Mouse (Mus musculus) neural tube, embryonic 14.5 days (tissue): ENCODE measurements around the gene Phlda3. TPM values are rescaled to one million over a fixed set of nuclear protein-coding genes. Genes with fewer than 3 reads are reported as not detected.

ENCODE experiments used
- ATAC-seq: fragments of 200-750 bp; cut with Nextera tagmentation; 2 replicates; pipeline ENCODE4 v1.8.0; 2017; ENCODE audit warnings: low read depth, mild to moderate bottlenecking, moderate TSS enrichment, moderate library complexity
- H3K27ac ChIP-seq: fragments of 300-500 bp; sonication (generic); 2 replicates; pipeline ENCODE4 v1.5.1; 2014; ENCODE audit warnings: low read depth, mild to moderate bottlenecking, control low read depth, low read length, moderate library complexity, mixed read lengths
- H3K27me3 ChIP-seq: fragments of 300-500 bp; sonication (generic); 2 replicates; pipeline ENCODE4 v1.6.1; 2014; ENCODE audit warnings: low read length; ENCODE audit not compliant: control insufficient read depth, insufficient read depth
- H3K36me3 ChIP-seq: fragments of 300-500 bp; sonication (generic); 2 replicates; pipeline ENCODE4 v1.6.1; 2014; ENCODE audit warnings: low read length, mixed read lengths; ENCODE audit not compliant: control insufficient read depth, insufficient read depth
- H3K4me1 ChIP-seq: fragments of 300-500 bp; sonication (generic); 2 replicates; pipeline ENCODE4 v1.6.1; 2014; ENCODE audit warnings: low read length; ENCODE audit not compliant: control insufficient read depth, insufficient read depth
- H3K4me2 ChIP-seq: fragments of 300-500 bp; sonication (generic); 2 replicates; pipeline ENCODE4 v1.6.1; 2014; ENCODE audit warnings: mild to moderate bottlenecking, low read depth, low read length, control low read depth
- H3K4me3 ChIP-seq: fragments of 300-500 bp; sonication (generic); 2 replicates; pipeline ENCODE4 v1.5.1; 2014; ENCODE audit warnings: low read depth, low read length, control low read depth, mixed read lengths
- H3K9ac ChIP-seq: fragments of 300-500 bp; sonication (generic); replicated peaks from 2 replicates; pipeline ENCODE4 v1.6.1; 2014; ENCODE audit warnings: low read depth, mild to moderate bottlenecking, control low read depth, low read length, mixed read lengths
- H3K9me3 ChIP-seq: fragments of 300-500 bp; sonication (generic); 2 replicates; pipeline ENCODE4 v1.6.1; 2016; ENCODE audit warnings: low read length; ENCODE audit not compliant: control insufficient read depth
- WGBS: fragments of 180-500 bp; shearing (Covaris S2); extraction: QIAGEN DNeasy Blood & Tissue Kit; methylation state at CpG from one replicate; pipeline ENCODE4 v1.1.7; 2014; 5-methylcytosine and 5-hydroxymethylcytosine counted together
- polyA plus RNA-seq: library from polyadenylated mRNA; unstranded; fragments of >200 nt; fragmentation: Nextera tagmentation; extraction: Ambion mirVana; gene quantifications from 2 replicates; pipeline ENCODE4 v1.2.1, GENCODE M21; 2014

Gene Phlda3
- polyA plus RNA-seq, 1 experiment from 2014 or later: 40.2 TPM

- 15% methylated on average over 27 of the region's 27 CpGs for WGBS
- Histone ChIP-seq H3K4me3 (no peak overlapping the region), H3K4me1 (no peaks in the 10 kb centered on the region), H3K27ac (no peak overlapping the region), H3K36me3 (no peaks in the 10 kb centered on the region), H3K4me2 (peak overlapping the region; percentile 21; the same call in 1 of the 2 replicates), H3K9ac (no peak overlapping the region), H3K9me3 (no peaks in the 10 kb centered on the region), H3K27me3 (no peaks in the 10 kb centered on the region)
- ATAC-seq: peak; percentile 39; the same call in 1 of the 2 replicates
Observed at GRCm38 (mm10) chr1:135793370-135794215, 27.7 kb downstream of the Phlda3 start.

GRCm38 (mm10) chr1:135794216-135795134 is 28.6 kb downstream of the Phlda3 start:
- H3K9me3 ChIP-seq: no peaks in the 10 kb centered on the region
- 50% methylated on average over 20 of the region's 20 CpGs for WGBS
- no peak overlapping the region; the same call in 1 of the 2 replicates for H3K9ac ChIP-seq
- H3K4me1 ChIP-seq: no peaks in the 10 kb centered on the region
- no peak for ATAC-seq
- no peaks in the 10 kb centered on the region for H3K36me3 ChIP-seq
- H3K4me3 ChIP-seq: no peak overlapping the region
- H3K4me2 ChIP-seq: 0 out of 2 replicates have a peak overlapping the region, but pooled peaks have one; percentile 21
- H3K27me3 ChIP-seq: no peaks in the 10 kb centered on the region
- no peak overlapping the region for H3K27ac ChIP-seq

GRCm38 (mm10) chr1:135798492-135798891 is 32.6 kb downstream of the Phlda3 start:
- H3K9me3 ChIP-seq: no peaks in the 10 kb centered on the region
- H3K4me1 ChIP-seq: peaks cover 3% of the 10 kb centered on the region; the same call in 1 of the 2 replicates
- ATAC-seq: no peak
- 83% methylated on average over 1 of the region's 1 CpGs for WGBS
- H3K27me3 ChIP-seq: no peaks in the 10 kb centered on the region
- no peak overlapping the region for H3K4me2 ChIP-seq
- no peaks in the 10 kb centered on the region for H3K36me3 ChIP-seq
- H3K4me3 ChIP-seq: no peak overlapping the region
- no peak overlapping the region for H3K9ac ChIP-seq
- H3K27ac ChIP-seq: no peak overlapping the region

GRCm38 (mm10) chr1:135799109-135799627 is 33.2 kb downstream of the Phlda3 start:
- H3K4me1 ChIP-seq: peaks cover 3% of the 10 kb centered on the region; the same call in 1 of the 2 replicates
- no peak overlapping the region for H3K4me2 ChIP-seq
- H3K27ac ChIP-seq: no peak overlapping the region
- no peaks in the 10 kb centered on the region for H3K27me3 ChIP-seq
- 68% methylated on average over 8 of the region's 8 CpGs for WGBS
- ATAC-seq: no peak
- H3K36me3 ChIP-seq: no peaks in the 10 kb centered on the region
- H3K4me3 ChIP-seq: no peak overlapping the region
- no peak overlapping the region for H3K9ac ChIP-seq
- H3K9me3 ChIP-seq: no peaks in the 10 kb centered on the region

- H3K9me3 ChIP-seq: no peaks in the 10 kb centered on the region
- H3K4me1 ChIP-seq: peaks cover 3% of the 10 kb centered on the region; the same call in 1 of the 2 replicates
- WGBS: 47% methylated on average over 8 of the region's 8 CpGs
- H3K36me3 ChIP-seq: no peaks in the 10 kb centered on the region
- H3K4me2 ChIP-seq: no peak overlapping the region
- no peak overlapping the region for H3K9ac ChIP-seq
- H3K27ac ChIP-seq: no peak overlapping the region
- ATAC-seq: peak; percentile 41; the same call in 1 of the 2 replicates
- H3K4me3 ChIP-seq: no peak overlapping the region
- no peaks in the 10 kb centered on the region for H3K27me3 ChIP-seq
Observed at GRCm38 (mm10) chr1:135800192-135800950, 34.5 kb downstream of the Phlda3 start.

- no peak for ATAC-seq
- Histone ChIP-seq H3K27ac (no peak overlapping the region), H3K9me3 (no peaks in the 10 kb centered on the region), H3K4me3 (no peak overlapping the region), H3K4me2 (no peak overlapping the region), H3K27me3 (no peaks in the 10 kb centered on the region), H3K4me1 (no peaks in the 10 kb centered on the region), H3K36me3 (no peaks in the 10 kb centered on the region), H3K9ac (no peak overlapping the region)
- 24% methylated on average over 10 of the region's 10 CpGs for WGBS
Observed at GRCm38 (mm10) chr1:135807546-135807945, 41.6 kb downstream of the Phlda3 start.

GRCm38 (mm10) chr1:135810180-135810579 is 44.3 kb downstream of the Phlda3 start:
- no peak overlapping the region for H3K9ac ChIP-seq
- H3K36me3 ChIP-seq: no peaks in the 10 kb centered on the region
- H3K4me2 ChIP-seq: no peak overlapping the region
- no peak for ATAC-seq
- H3K27ac ChIP-seq: no peak overlapping the region
- 56% methylated on average over 2 of the region's 2 CpGs for WGBS
- no peak overlapping the region for H3K4me3 ChIP-seq
- no peaks in the 10 kb centered on the region for H3K9me3 ChIP-seq
- no peaks in the 10 kb centered on the region for H3K27me3 ChIP-seq
- no peaks in the 10 kb centered on the region for H3K4me1 ChIP-seq

GRCm38 (mm10) chr1:135811016-135811646 is 45.2 kb downstream of the Phlda3 start:
- 38% methylated on average over 7 of the region's 7 CpGs for WGBS
- peak; percentile 64; the same call in 1 of the 2 replicates for ATAC-seq
- no peak overlapping the region for H3K4me2 ChIP-seq

More at GRCm38 (mm10) chr1:135811016-135811646, 45.2 kb downstream of the Phlda3 start:
- no peaks in the 10 kb centered on the region for H3K4me1 ChIP-seq
- no peak overlapping the region for H3K9ac ChIP-seq
- no peaks in the 10 kb centered on the region for H3K36me3 ChIP-seq
- no peaks in the 10 kb centered on the region for H3K27me3 ChIP-seq
- no peak overlapping the region for H3K4me3 ChIP-seq
- no peak overlapping the region for H3K27ac ChIP-seq
- H3K9me3 ChIP-seq: no peaks in the 10 kb centered on the region
